Mouse (Mus musculus) heart, embryonic 10.5 days (tissue): ENCODE results near the gene Otx2. TPM values are rescaled to one million over a fixed set of nuclear protein-coding genes. Genes with fewer than 3 reads are reported as not detected.

Source experiments
- DNase-seq: peaks from one replicate; pipeline ENCODE4 v3.0.0-alpha.2; 2017; ENCODE audit warnings: low spot score
- H3K27ac ChIP-seq: fragments of 300-500 bp; sonication (generic); 2 replicates; pipeline ENCODE4 v1.5.1; 2016; ENCODE audit warnings: mild to moderate bottlenecking
- H3K27me3 ChIP-seq: fragments of 300-500 bp; sonication (generic); 2 replicates; pipeline ENCODE4 v1.6.1; 2016; ENCODE audit warnings: mild to moderate bottlenecking; ENCODE audit not compliant: poor library complexity, insufficient read depth, severe bottlenecking
- H3K36me3 ChIP-seq: fragments of 300-500 bp; sonication (generic); 2 replicates; pipeline ENCODE4 v1.6.1; 2016; ENCODE audit warnings: mild to moderate bottlenecking, moderate library complexity
- H3K4me1 ChIP-seq: fragments of 300-500 bp; sonication (generic); 2 replicates; pipeline ENCODE4 v1.6.1; 2016; ENCODE audit warnings: mild to moderate bottlenecking
- H3K4me3 ChIP-seq: fragments of 300-500 bp; sonication (generic); 2 replicates; pipeline ENCODE4 v1.5.1; 2016; ENCODE audit warnings: mild to moderate bottlenecking, moderate library complexity
- H3K9me3 ChIP-seq: fragments of 300-500 bp; sonication (generic); 2 replicates; pipeline ENCODE4 v1.6.1; 2016; ENCODE audit warnings: mild to moderate bottlenecking, moderate library complexity
- WGBS: fragments of 180-500 bp; shearing (Covaris S2); methylation state at CpG from one replicate; pipeline ENCODE4 v1.1.7; 2016; 5-methylcytosine and 5-hydroxymethylcytosine counted together
- polyA plus RNA-seq: library from polyadenylated mRNA; unstranded; fragments of >200 nt; fragmentation: Nextera tagmentation; extraction: Ambion mirVana; gene quantifications from 2 replicates; pipeline ENCODE4 v1.2.1, GENCODE M21; 2016

Otx2 gene
- polyA plus RNA-seq, 1 experiment from 2014 or later, result 0.20 TPM

DNA sequence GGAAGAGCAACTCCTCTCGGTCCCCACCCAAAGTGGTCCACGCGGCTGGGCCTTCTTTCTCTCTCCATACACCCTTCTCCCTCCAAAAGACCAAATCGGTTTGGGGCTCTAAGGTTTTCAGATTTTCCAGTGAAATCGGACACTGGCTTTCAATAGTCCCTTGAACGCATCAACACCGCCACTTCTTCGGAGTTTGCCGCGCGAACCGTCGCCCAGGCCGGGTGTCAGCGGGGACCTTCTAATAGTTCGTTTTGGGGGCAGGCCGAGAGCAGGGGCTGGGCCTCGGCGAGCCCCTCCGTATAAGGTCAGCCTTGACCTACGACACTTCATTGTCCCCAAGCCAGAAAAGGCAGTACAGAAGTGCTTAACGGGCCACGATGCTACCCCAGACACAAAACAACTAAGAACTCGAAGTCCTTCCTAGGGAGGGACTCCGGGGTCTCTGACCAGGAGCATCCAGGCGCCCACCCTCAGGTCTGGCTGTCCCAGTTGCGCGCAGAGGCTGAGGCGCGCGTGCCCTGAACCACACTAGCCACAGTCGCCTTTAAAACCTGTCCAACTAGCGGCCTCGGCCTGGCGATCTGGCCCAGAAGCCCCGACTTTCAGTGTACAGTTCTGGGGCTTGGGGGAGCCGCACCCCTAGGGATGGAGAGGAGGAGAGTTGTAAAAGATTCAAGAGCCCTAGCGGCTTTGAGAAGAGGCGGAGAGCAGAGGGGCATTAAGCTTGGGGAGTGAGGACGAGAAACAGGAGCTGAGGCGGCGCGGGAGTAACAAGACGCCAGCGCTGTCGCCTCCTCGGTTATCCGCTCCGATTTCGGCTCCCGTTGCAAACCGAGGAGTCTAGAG, 7.6 kb downstream of the Otx2 start:
- Histone ChIP-seq H3K27ac (no peak overlapping the region), H3K9me3 (no peaks in the 10 kb centered on the region), H3K27me3 (peaks cover 97% of the 10 kb centered on the region), H3K4me3 (peak overlapping the region; percentile 39), H3K4me1 (peaks cover 24% of the 10 kb centered on the region), H3K36me3 (no peaks in the 10 kb centered on the region)
- WGBS, result under 1% methylated on average over 52 of the region's 52 CpGs
- DNase-seq, result no peak

DNA sequence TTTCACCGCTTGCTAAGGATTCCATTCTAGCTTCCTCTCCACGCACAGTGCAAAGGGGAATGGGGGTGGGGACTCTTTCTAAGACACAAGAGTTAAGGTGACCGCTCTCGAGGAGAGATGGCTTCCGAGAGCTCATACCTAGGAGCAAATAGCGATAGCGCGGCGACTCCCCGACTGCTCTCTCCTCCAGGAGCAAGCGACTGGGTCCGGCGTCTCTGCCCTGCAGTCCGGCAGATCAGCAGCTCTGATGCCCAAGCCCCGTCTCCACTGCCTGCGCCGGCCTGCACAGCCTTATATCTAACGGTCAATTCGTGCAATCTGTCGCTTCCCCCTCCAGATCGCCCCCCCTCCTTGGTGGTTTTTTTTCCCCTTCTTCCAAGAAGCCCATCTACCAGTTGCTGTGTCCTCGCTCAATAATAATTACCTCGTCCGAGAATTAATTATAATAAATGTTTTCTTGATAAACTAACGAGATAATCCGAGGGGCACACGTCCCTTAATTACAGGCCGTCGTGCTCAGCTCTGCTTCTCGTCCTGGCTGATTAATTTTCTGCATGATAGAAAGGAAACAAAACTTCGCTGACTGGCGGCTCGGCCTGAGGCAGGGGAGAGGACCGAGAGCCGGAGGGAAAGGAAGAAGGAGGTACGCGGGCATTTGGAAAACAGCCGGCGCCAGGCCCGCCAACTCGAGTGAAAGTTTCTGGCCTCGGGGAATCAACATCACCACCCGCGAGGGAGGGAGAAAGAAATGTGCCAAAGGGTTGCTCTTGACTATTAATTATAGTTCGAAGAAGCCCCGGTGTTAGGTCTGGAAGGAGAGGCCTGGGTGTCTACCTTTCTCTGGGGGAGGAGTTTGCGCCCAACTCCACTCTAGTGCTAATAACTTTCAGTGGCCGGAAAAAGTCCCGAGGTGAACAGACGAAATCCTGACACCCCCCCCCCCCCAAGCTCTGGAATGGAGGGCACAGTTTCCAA, 8.5 kb downstream of the Otx2 start:
- peaks cover 97% of the 10 kb centered on the region for H3K27me3 ChIP-seq
- H3K9me3 ChIP-seq, result no peaks in the 10 kb centered on the region
- 2% methylated on average over 50 of the region's 50 CpGs for WGBS
- H3K4me1 ChIP-seq, result peaks cover 24% of the 10 kb centered on the region
- H3K27ac ChIP-seq, result no peak overlapping the region
- H3K36me3 ChIP-seq, result no peaks in the 10 kb centered on the region
- no peak for DNase-seq
- H3K4me3 ChIP-seq, result peak overlapping the region; percentile 39

DNA sequence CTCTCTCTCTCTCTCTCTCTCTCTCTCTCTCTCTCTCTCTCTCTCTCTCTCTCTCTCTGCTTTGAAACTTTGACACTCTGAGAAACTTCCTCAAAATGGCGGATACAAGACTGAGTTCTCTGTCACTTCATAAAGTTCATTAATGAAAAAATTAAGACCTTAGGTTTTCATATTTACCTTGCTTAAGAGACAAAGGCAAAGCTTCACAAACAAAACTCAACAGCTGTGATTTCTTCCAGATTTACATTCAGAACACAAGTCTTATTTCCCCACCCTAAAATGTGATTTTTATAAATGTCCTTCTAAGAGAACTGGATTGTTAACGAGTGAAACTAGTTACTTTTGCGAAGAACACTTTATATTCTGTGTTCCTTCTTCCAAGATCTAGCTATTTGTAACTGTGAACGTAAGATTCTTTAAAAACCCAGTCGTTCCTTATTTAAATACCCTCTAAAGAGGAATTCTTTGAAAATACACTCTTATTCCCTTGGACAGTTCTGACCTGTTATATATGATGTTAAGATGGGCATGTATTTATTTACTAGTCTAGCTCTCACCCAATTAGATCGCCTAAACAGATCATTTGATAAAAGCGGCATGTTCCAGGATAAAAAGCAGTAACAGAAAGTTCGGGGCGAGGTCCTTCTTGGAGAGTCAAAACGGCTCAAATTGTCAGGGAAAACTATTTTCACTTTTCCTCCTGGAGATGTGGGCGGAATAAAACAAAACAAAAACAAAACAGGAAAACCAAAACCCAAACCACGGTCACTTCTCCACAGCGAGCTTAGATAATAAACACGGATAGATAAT, 9.4 kb downstream of the Otx2 start:
- WGBS, result 2% methylated on average over 14 of the region's 14 CpGs

DNA sequence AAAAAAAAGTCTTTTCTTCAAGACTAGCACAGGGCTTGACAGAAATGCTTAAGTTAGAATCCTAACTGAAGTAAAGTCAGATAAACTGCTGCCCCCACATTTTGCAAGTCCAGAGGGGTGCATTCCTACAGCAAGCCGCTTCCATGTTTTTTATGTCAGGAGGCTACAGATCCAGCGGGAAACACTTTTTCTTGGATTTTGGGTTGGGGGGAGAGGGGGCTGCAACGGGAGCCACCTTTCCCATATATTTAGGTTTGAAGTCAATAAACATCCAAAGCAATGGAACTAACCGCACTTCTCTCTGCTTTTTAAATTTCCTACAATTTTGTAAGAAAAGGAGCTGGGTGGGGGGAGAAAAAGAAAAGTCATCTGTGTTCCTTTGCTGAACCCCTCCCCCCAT, 10.1 kb downstream of the Otx2 start:
- no peak for DNase-seq
- Histone ChIP-seq H3K36me3 (no peaks in the 10 kb centered on the region), H3K4me3 (no peak overlapping the region), H3K27ac (no peak overlapping the region), H3K4me1 (peaks cover 20% of the 10 kb centered on the region), H3K27me3 (peaks cover 99% of the 10 kb centered on the region), H3K9me3 (no peaks in the 10 kb centered on the region)
- WGBS, result 4% methylated on average over 4 of the region's 4 CpGs

More for the DNA sequence above, 9.4 kb downstream of the Otx2 start:
- H3K9me3 ChIP-seq, result no peaks in the 10 kb centered on the region
- H3K27ac ChIP-seq, result no peak overlapping the region
- peaks cover 24% of the 10 kb centered on the region for H3K4me1 ChIP-seq
- no peaks in the 10 kb centered on the region for H3K36me3 ChIP-seq
- DNase-seq, result no peak
- H3K4me3 ChIP-seq, result peak overlapping the region; percentile 39
- peaks cover 99% of the 10 kb centered on the region for H3K27me3 ChIP-seq

DNA sequence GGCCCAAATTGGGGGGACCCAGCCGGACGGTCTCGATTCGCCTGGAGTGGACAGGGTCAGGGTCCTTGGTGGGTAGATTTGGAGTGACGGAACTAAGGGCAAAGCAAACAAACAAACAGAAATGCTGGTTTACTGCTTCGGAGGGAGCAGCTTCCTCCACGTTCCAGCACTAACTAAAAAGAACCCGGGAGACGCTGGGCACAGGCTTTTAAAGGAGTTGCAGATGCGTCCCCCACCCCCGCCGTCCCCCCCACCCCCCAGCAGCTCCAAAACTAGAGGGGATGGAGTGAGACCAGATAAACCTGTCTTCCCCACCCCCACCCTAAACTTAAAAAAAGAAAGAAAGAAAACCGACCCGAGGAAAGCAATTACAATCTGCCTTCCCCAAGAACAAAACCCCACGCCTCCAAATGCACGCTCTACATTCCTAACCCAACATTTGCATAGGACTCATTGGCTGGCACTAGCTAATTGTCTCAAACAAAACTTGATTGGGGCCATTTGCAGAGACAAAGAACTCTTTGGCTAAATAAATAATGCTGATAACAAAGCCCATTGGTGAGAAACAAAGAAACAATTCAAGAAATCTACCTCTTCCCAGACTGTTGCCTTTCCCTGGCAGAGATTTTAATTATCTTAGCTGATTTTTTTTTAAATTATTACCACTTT, 10.9 kb downstream of the Otx2 start:
- Histone ChIP-seq H3K4me1 (peaks cover 20% of the 10 kb centered on the region), H3K4me3 (peak overlapping the region; percentile 38), H3K9me3 (no peaks in the 10 kb centered on the region), H3K27me3 (peaks cover 99% of the 10 kb centered on the region), H3K36me3 (no peaks in the 10 kb centered on the region), H3K27ac (no peak overlapping the region)
- 2% methylated on average over 16 of the region's 16 CpGs for WGBS
- no peak for DNase-seq

DNA sequence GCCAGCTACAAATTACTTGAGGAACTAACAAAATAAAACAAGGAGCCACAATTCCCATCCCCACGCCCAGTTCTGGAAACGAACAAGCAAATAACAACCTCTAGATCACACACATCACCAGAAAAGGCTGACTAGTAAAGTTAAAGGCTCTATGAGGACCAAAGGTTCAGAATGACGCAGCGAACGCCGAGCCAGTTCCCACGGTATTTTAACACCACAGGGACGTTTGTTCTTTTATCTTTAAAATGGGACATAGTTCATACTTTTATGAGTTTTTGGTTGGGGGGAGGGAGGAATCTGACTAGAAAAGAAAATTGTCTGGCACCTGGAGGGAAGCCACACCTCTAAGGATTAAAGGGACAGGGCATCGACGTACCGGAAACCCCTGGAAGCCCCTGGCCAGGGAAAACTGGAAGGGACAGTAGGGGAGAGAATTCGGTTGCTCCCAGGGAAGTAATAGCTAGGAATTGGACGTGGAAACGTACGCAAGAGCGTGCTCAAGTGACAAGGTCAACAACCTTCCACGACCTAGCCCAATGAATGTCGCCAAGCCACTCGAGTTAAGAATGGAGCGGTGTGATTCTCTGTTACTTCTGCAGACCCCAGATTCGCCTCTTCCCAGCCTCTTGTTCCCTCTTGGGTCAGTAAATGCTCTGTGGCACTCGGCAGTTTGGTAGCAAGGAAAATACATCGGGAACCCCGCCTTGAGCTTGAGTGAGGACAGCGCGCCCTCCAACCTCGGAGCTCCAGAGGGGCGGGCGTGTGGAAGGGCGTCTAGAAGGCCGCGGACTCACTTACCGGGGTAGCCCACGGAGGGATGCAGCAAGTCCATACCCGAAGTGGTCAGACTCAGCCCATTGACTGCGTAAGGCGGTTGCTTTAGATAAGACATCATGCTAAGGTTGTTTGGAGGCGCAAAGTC, 11.7 kb downstream of the Otx2 start:
- peaks cover 99% of the 10 kb centered on the region for H3K27me3 ChIP-seq
- WGBS, result 4% methylated on average over 38 of the region's 38 CpGs

DNA sequence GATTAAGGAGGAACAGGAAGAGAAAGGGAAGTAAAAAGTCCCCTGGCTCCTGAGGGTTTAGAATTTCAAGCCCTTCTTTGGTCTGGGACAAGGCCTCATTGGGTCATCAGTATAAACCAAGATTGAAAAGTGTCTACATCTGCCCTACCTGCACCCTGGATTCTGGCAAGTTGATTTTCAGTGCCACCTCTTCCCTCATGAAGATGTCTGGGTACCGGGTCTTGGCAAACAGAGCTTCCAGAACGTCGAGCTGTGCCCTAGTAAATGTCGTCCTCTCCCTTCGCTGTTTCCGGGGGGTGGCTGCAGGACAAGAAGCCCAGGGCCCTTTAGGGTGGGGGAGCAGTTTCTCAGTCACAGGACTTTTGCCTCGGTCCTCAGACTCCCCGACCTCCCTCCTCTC, 12.5 kb downstream of the Otx2 start:
- no peaks in the 10 kb centered on the region for H3K36me3 ChIP-seq
- peaks cover 15% of the 10 kb centered on the region for H3K4me1 ChIP-seq
- no peak for DNase-seq
- H3K27me3 ChIP-seq, result peaks cover 99% of the 10 kb centered on the region
- no peaks in the 10 kb centered on the region for H3K9me3 ChIP-seq
- WGBS, result 32% methylated on average over 8 of the region's 8 CpGs
- no peak overlapping the region for H3K4me3 ChIP-seq
- H3K27ac ChIP-seq, result no peak overlapping the region

More for the DNA sequence above, 11.7 kb downstream of the Otx2 start:
- peaks cover 20% of the 10 kb centered on the region for H3K4me1 ChIP-seq
- no peak overlapping the region for H3K27ac ChIP-seq
- H3K9me3 ChIP-seq, result no peaks in the 10 kb centered on the region
- H3K36me3 ChIP-seq, result no peaks in the 10 kb centered on the region
- no peak for DNase-seq
- peak overlapping the region; percentile 38 for H3K4me3 ChIP-seq

DNA sequence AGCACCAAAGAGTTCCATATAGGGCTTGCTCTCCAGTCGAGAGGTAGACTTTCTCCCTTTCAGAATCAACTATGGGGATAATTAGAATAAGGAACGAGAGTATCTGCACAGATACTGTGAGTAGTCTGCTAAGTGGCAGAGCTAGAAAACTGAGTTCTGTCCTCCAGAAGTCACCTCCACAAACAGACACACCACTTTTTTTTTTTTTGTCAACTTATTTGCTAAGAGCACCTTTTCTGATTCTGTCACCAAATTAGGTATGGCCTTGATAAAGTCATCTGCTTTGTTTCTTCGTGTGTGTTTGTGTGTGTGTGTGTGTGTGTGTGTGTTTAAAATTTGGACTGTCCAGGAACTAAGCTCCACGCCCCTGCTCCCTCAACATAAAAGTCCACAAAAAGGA, 13.0 kb downstream of the Otx2 start:
- DNase-seq, result no peak
- H3K4me1 ChIP-seq, result peaks cover 9% of the 10 kb centered on the region
- H3K27me3 ChIP-seq, result peaks cover 99% of the 10 kb centered on the region
- H3K9me3 ChIP-seq, result no peaks in the 10 kb centered on the region
- no peak overlapping the region for H3K27ac ChIP-seq
- H3K4me3 ChIP-seq, result no peak overlapping the region
- 64% methylated on average over 4 of the region's 4 CpGs for WGBS
- no peaks in the 10 kb centered on the region for H3K36me3 ChIP-seq

DNA sequence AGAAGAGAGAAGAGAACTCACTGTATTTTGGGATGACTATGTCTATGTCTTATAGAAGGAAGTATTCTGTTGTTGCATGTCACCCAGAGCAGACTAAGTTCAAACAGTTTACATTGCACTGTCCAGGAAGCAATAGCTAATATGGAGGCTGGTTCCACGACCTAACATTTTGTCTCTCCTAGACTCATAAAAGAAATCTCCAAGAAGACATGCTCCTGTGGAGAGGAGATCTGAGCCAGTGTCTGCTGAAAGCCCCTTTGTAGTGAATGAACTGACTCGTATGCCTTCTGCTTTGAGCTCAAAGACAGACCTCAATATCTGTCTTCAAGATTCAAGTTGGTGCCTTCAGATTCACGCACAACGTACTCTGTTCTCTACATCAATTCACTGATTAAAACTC, 14.0 kb downstream of the Otx2 start:
- WGBS, result 70% methylated on average over 4 of the region's 4 CpGs
- Histone ChIP-seq H3K9me3 (no peaks in the 10 kb centered on the region), H3K27ac (no peak overlapping the region)

DNA sequence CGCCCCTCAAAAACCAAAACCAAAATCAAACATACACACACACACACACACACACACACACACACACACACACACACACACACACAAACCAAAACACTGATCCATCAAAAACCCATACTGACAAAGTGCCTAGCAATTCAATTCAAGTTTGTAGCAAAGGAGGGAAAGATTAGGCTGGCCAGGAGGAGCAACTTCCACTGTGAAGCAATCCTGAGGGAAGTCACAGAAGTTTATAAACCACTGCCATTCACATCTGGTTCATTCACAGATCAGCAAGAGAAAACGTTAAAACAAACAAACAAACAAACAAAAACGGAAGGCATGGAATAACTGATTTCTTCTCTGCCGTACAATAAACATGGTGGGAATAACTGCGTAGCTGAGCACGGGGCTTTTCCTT, 16.4 kb downstream of the Otx2 start:
- DNase-seq, result no peak
- peaks cover 100% of the 10 kb centered on the region for H3K27me3 ChIP-seq
- H3K27ac ChIP-seq, result no peak overlapping the region
- peaks cover 12% of the 10 kb centered on the region for H3K4me1 ChIP-seq
- no peaks in the 10 kb centered on the region for H3K36me3 ChIP-seq
- no peak overlapping the region for H3K4me3 ChIP-seq
- no peaks in the 10 kb centered on the region for H3K9me3 ChIP-seq
- 72% methylated on average over 6 of the region's 6 CpGs for WGBS

More for the DNA sequence above, 14.0 kb downstream of the Otx2 start:
- Histone ChIP-seq H3K36me3 (no peaks in the 10 kb centered on the region), H3K4me1 (peaks cover 16% of the 10 kb centered on the region), H3K27me3 (peaks cover 99% of the 10 kb centered on the region), H3K4me3 (no peak overlapping the region)
- no peak for DNase-seq

DNA sequence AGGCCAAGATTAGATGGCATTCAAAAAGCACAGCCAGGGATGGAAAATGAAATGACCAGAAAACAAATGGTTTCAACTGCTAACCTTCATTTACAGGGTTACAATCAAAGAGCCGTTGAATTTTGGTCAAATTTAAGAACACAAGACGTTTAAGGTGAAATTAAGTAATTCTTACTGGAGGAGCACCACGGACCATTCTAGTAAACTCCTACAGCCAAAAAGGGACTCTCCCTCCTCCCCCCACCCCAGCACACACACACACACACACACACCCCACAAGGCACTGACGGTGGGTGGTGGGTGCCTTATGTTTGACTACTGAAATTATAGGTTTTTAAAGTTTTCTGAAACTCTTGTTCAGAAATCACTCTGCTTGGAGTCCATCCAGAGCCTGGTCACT, 16.9 kb downstream of the Otx2 start:
- no peak for DNase-seq
- Histone ChIP-seq H3K27ac (no peak overlapping the region), H3K9me3 (no peaks in the 10 kb centered on the region), H3K36me3 (no peaks in the 10 kb centered on the region), H3K4me3 (no peak overlapping the region), H3K4me1 (peaks cover 15% of the 10 kb centered on the region), H3K27me3 (peaks cover 100% of the 10 kb centered on the region)
- WGBS, result 52% methylated on average over 4 of the region's 4 CpGs
